ENCODE assay signal across 17 mouse cellular contexts in the genomic region with DNA sequence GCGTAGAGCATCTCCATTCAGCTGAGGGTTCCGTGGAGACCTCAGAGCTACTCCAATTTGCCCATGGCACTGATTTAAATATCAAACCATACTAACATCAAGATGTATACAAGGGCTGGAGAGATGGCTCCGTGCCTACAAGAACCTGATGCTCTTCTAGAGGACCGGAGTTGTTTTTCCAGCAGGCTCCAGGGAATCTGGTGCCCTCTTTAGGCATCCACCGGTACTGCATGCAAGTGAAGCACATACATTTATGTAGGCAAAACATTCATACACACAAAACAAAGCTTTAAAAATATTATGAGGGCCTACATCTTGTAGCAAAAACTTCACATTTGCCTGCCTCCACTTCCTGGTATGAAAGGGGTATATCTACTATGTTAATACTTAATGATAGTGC.
DNase-seq lines count a peak whose midpoint lies in the region; ATAC-seq and TF ChIP-seq lines count a peak whose summit lies in the region.
"Had no signal": no experiment of that assay in that cellular context is flagged by ENCODE, and none has a peak within 500 bp of the region (broad histone marks: within the 10 kb centered on the region; RNA-seq: fewer than 3 reads in every experiment).

No protein-coding gene starts in this region.

- 95% methylated on average over 5 of the region's 5 CpGs for WGBS in intestine, postnatal 0 days
- WGBS in intestine, embryonic 16.5 days: 98% methylated on average over 5 of the region's 5 CpGs
- 91% methylated on average over 5 of the region's 5 CpGs for WGBS in embryonic facial prominence, embryonic 10.5 days

- no peak overlapping the region for H3K4me2 ChIP-seq in intestine, postnatal 0 days (replicated peaks; ENCODE audit: low read depth)
- no peak overlapping the region for H3K4me2 ChIP-seq in intestine, embryonic 16.5 days (ENCODE audit: low read depth, low read length)
- H3K4me2 ChIP-seq: forebrain, embryonic 12.5 days; kidney, embryonic 15.5 days; limb, embryonic 12.5 days; neural tube, embryonic 12.5 days had no signal

- H3K9me3 ChIP-seq in intestine, postnatal 0 days (ENCODE audit: control insufficient read depth): no peaks in the 10 kb centered on the region
- no peaks in the 10 kb centered on the region for H3K9me3 ChIP-seq in intestine, embryonic 16.5 days (ENCODE audit: control insufficient read depth, low read length)
- H3K9me3 ChIP-seq in embryonic facial prominence, embryonic 10.5 days: 0 out of 2 replicates have a peak, but pooled peaks cover 5% of the 10 kb centered on the region
- H3K9me3 ChIP-seq: kidney, embryonic 15.5 days; limb, embryonic 12.5 days; neural tube, embryonic 12.5 days had no signal

- no peaks in the 10 kb centered on the region for H3K4me1 ChIP-seq in intestine, postnatal 0 days (replicated peaks; ENCODE audit: control insufficient read depth, insufficient read depth, low read length)
- no peaks in the 10 kb centered on the region for H3K4me1 ChIP-seq in intestine, embryonic 16.5 days (ENCODE audit: control insufficient read depth, insufficient read depth, low read length)
- peaks cover 34% of the 10 kb centered on the region for H3K4me1 ChIP-seq in embryonic facial prominence, embryonic 10.5 days
- H3K4me1 ChIP-seq: kidney, embryonic 15.5 days; limb, embryonic 12.5 days; neural tube, embryonic 12.5 days had no signal

- no peaks in the 10 kb centered on the region for H3K36me3 ChIP-seq in intestine, postnatal 0 days (ENCODE audit: control insufficient read depth, insufficient read depth)
- no peaks in the 10 kb centered on the region for H3K36me3 ChIP-seq in intestine, embryonic 16.5 days (ENCODE audit: control insufficient read depth, insufficient read depth, low read length)
- H3K36me3 ChIP-seq in embryonic facial prominence, embryonic 10.5 days (replicated peaks): no peaks in the 10 kb centered on the region
- H3K36me3 ChIP-seq: forebrain, embryonic 12.5 days; kidney, embryonic 15.5 days; limb, embryonic 12.5 days; neural tube, embryonic 12.5 days had no signal

- no peak for ATAC-seq in intestine, postnatal 0 days
- no peak for ATAC-seq in intestine, embryonic 16.5 days
- no peak for ATAC-seq in erythroid progenitor cell, adult 5-6 weeks (replicated peaks; ENCODE audit: low FRiP score, poor library complexity, severe bottlenecking)
- ATAC-seq: activated CD4-positive, CD25-positive, alpha-beta regulatory T cell, adult 4 months; inflammation-experienced regulatory T-cells, adult 6 months had no signal

- no peaks in the 10 kb centered on the region for H3K27me3 ChIP-seq in intestine, postnatal 0 days (replicated peaks; ENCODE audit: control insufficient read depth, insufficient read depth, low read length)
- no peaks in the 10 kb centered on the region for H3K27me3 ChIP-seq in intestine, embryonic 16.5 days (replicated peaks; ENCODE audit: control insufficient read depth, insufficient read depth, low read length)
- H3K27me3 ChIP-seq in embryonic facial prominence, embryonic 10.5 days (replicated peaks; ENCODE audit: low read depth, poor library complexity, severe bottlenecking): no peaks in the 10 kb centered on the region
- H3K27me3 ChIP-seq: forebrain, embryonic 12.5 days; kidney, embryonic 15.5 days; limb, embryonic 12.5 days; neural tube, embryonic 12.5 days had no signal

- H3K27ac ChIP-seq in intestine, postnatal 0 days (ENCODE audit: low read depth, low read length): no peak overlapping the region
- H3K27ac ChIP-seq in intestine, embryonic 16.5 days (ENCODE audit: low read length): no peak overlapping the region
- no peak overlapping the region for H3K27ac ChIP-seq in embryonic facial prominence, embryonic 10.5 days (replicated peaks)
- H3K27ac ChIP-seq: forebrain, embryonic 12.5 days; kidney, embryonic 15.5 days; limb, embryonic 12.5 days; neural tube, embryonic 12.5 days had no signal

- DNase-seq in thymus, postnatal 14 days: peak; percentile 12
- DNase-seq in thymus, postnatal 25 days: no peak
- peak; percentile 56 for DNase-seq in R1 (ENCODE audit: low read depth, low spot score)
- no peak for DNase-seq in embryonic facial prominence, embryonic 10.5 days (ENCODE audit: low spot score)
- DNase-seq: adrenal gland, postnatal 36 days; embryo, embryonic 11 days; heart, postnatal 4 days; lung, postnatal 36 days had no signal

- no peak overlapping the region for H3K4me3 ChIP-seq in intestine, postnatal 0 days (ENCODE audit: low read depth, low read length)
- no peak overlapping the region for H3K4me3 ChIP-seq in intestine, embryonic 16.5 days (ENCODE audit: low read length)
- H3K4me3 ChIP-seq in embryonic facial prominence, embryonic 10.5 days: no peak overlapping the region
- H3K4me3 ChIP-seq: forebrain, embryonic 12.5 days; kidney, embryonic 15.5 days; limb, embryonic 12.5 days; neural tube, embryonic 12.5 days had no signal

- peak; percentile 37 for TF ChIP-seq CTCF in intestine, postnatal 0 days (IDR thresholded peaks at IDR 0.05; ENCODE audit: low read depth)

- H3K9ac ChIP-seq in intestine, postnatal 0 days (ENCODE audit: low read depth, low read length): no peak overlapping the region
- no peak overlapping the region for H3K9ac ChIP-seq in intestine, embryonic 16.5 days (ENCODE audit: low read depth, low read length)
- H3K9ac ChIP-seq: forebrain, embryonic 12.5 days; kidney, embryonic 15.5 days; limb, embryonic 12.5 days; neural tube, embryonic 12.5 days had no signal

Comparison
In these comparisons a context has a peak if more than half of its experiments do, and no peak if none do; other contexts are left out.
1. DNase-seq: peak in thymus, postnatal 14 days (single experiment) and R1 (single experiment); none in thymus, postnatal 25 days (single experiment) and embryonic facial prominence, embryonic 10.5 days (single experiment).